Mouse (Mus musculus): Measurements from ENCODE around the gene Pxdc1.
A peak's percentile ranks its signal among the peaks of the same experiment; 100 is the strongest.

The Pxdc1 gene

GRCm38 (mm10) chr13:34650953-34651352, 2.3 kb downstream of the Pxdc1 start:
- DNase-seq (ENCODE audit: low read depth), result peak; percentile 83

- DNase-seq (ENCODE audit: low read depth), result no peak
These were observed 2.9 kb downstream of the Pxdc1 start for GRCm38 (mm10) chr13:34650371-34650770.

- no peak for DNase-seq (ENCODE audit: low read depth)
These were observed 5.5 kb downstream of the Pxdc1 start for GRCm38 (mm10) chr13:34647751-34648150.

GRCm38 (mm10) chr13:34647221-34647620, 6.1 kb downstream of the Pxdc1 start:
- DNase-seq (ENCODE audit: low read depth), result no peak

GRCm38 (mm10) chr13:34646240-34646750, 7.0 kb downstream of the Pxdc1 start:
- no peak for DNase-seq (ENCODE audit: low read depth)

GRCm38 (mm10) chr13:34645519-34645918, 7.8 kb downstream of the Pxdc1 start:
- DNase-seq (ENCODE audit: low read depth), result no peak

- DNase-seq (ENCODE audit: low read depth), result no peak
These were observed 8.9 kb downstream of the Pxdc1 start for GRCm38 (mm10) chr13:34644401-34644800.

GRCm38 (mm10) chr13:34643926-34644325, 9.4 kb downstream of the Pxdc1 start:
- DNase-seq (ENCODE audit: low read depth), result no peak

GRCm38 (mm10) chr13:34642941-34643875, 10.1 kb downstream of the Pxdc1 start:
- DNase-seq (ENCODE audit: low read depth), result peak; percentile 83

- DNase-seq (ENCODE audit: low read depth), result peak; percentile 46
These were observed 12.2 kb downstream of the Pxdc1 start for GRCm38 (mm10) chr13:34641066-34641465.

- DNase-seq (ENCODE audit: low read depth), result peak; percentile 84
These were observed 17.3 kb downstream of the Pxdc1 start for GRCm38 (mm10) chr13:34635978-34636377.

GRCm38 (mm10) chr13:34630319-34630718, 23.0 kb downstream of the Pxdc1 start:
- no peak for DNase-seq (ENCODE audit: low read depth)

- DNase-seq (ENCODE audit: low read depth), result no peak
These were observed 23.5 kb downstream of the Pxdc1 start for GRCm38 (mm10) chr13:34629741-34630140.

GRCm38 (mm10) chr13:34627446-34627845, 25.8 kb downstream of the Pxdc1 start:
- DNase-seq (ENCODE audit: low read depth), result no peak

- DNase-seq (ENCODE audit: low read depth), result no peak
These were observed 28.9 kb downstream of the Pxdc1 start for GRCm38 (mm10) chr13:34624414-34624813.

GRCm38 (mm10) chr13:34612402-34612801, 40.9 kb downstream of the Pxdc1 start:
- no peak for DNase-seq (ENCODE audit: low read depth)

- no peak for DNase-seq (ENCODE audit: low read depth)
These were observed 43.6 kb downstream of the Pxdc1 start for GRCm38 (mm10) chr13:34609711-34610110.

GRCm38 (mm10) chr13:34607079-34607478, 46.2 kb downstream of the Pxdc1 start:
- no peak for DNase-seq (ENCODE audit: low read depth)

- no peak for DNase-seq (ENCODE audit: low read depth)
These were observed 47.4 kb downstream of the Pxdc1 start for GRCm38 (mm10) chr13:34605884-34606283.

- DNase-seq (ENCODE audit: low read depth), result no peak
These were observed 48.1 kb downstream of the Pxdc1 start for GRCm38 (mm10) chr13:34605206-34605605.

GRCm38 (mm10) chr13:34604406-34604805, 48.9 kb downstream of the Pxdc1 start:
- no peak for DNase-seq (ENCODE audit: low read depth)

- no peak for DNase-seq (ENCODE audit: low read depth)
These were observed 50.5 kb downstream of the Pxdc1 start for GRCm38 (mm10) chr13:34602757-34603156.

- no peak for DNase-seq (ENCODE audit: low read depth)
These were observed 56.5 kb downstream of the Pxdc1 start for GRCm38 (mm10) chr13:34596797-34597196.
